9 mouse cellular contexts compared by ENCODE assay signal in genomic region chr8:104027161-104027821, GRCm38 (mm10).
DNase-seq lines count a peak whose midpoint lies in the region; ATAC-seq and TF ChIP-seq lines count a peak whose summit lies in the region.
"Had no signal": no experiment of that assay in that cellular context is flagged by ENCODE, and none has a peak within 500 bp of the region (broad histone marks: within the 10 kb centered on the region; RNA-seq: fewer than 3 reads in every experiment).

No protein-coding gene starts in this region.

- no peak overlapping the region for H3K9ac ChIP-seq in forebrain, embryonic 15.5 days (replicated peaks)
- H3K9ac ChIP-seq in liver, adult 2 months (ENCODE audit: low read depth, low read length): no peak overlapping the region
- no peak overlapping the region for H3K9ac ChIP-seq in liver, embryonic 12.5 days
- no peak overlapping the region for H3K9ac ChIP-seq in embryonic facial prominence, embryonic 13.5 days

- H3K4me2 ChIP-seq in forebrain, embryonic 15.5 days (replicated peaks): no peak overlapping the region
- no peak overlapping the region for H3K4me2 ChIP-seq in liver, embryonic 12.5 days
- no peak overlapping the region for H3K4me2 ChIP-seq in embryonic facial prominence, embryonic 13.5 days

- no peaks in the 10 kb centered on the region for H3K79me2 ChIP-seq in liver, adult 2 months (ENCODE audit: control insufficient read depth, insufficient read depth, low read length)

- TF ChIP-seq CTCF in liver, adult 2 months (IDR thresholded peaks at IDR 0.05; ENCODE audit: low read depth, low read length): peak; percentile 58; the same call in 1 of the 2 replicates

- H3K9me3 ChIP-seq in forebrain, embryonic 10.5 days: peaks cover 10% of the 10 kb centered on the region
- no peaks in the 10 kb centered on the region for H3K9me3 ChIP-seq in forebrain, embryonic 15.5 days
- H3K9me3 ChIP-seq in liver, embryonic 12.5 days (replicated peaks): no peaks in the 10 kb centered on the region; the same call in 1 of the 2 replicates
- H3K9me3 ChIP-seq in embryonic facial prominence, embryonic 13.5 days: peaks cover 13% of the 10 kb centered on the region
- peaks cover 4% of the 10 kb centered on the region; the same call in 1 of the 2 replicates for H3K9me3 ChIP-seq in limb, embryonic 10.5 days (replicated peaks)

- 77% methylated on average over 11 of the region's 11 CpGs for WGBS in forebrain, embryonic 10.5 days
- 75% methylated on average over 11 of the region's 11 CpGs for WGBS in forebrain, embryonic 15.5 days
- 79% methylated on average over 11 of the region's 11 CpGs for WGBS in liver, adult 2 months
- 69% methylated on average over 11 of the region's 11 CpGs for WGBS in liver, embryonic 12.5 days (ENCODE audit: insufficient replicate concordance)
- 45% methylated on average over 11 of the region's 11 CpGs for WGBS in embryonic facial prominence, embryonic 13.5 days
- 72% methylated on average over 11 of the region's 11 CpGs for WGBS in limb, embryonic 10.5 days

- no peak for TF ChIP-seq POLR2A in liver, adult 2 months (IDR thresholded peaks at IDR 0.05; ENCODE audit: extremely low read depth, insufficient read depth, low read length)

- H3K27me3 ChIP-seq in forebrain, embryonic 10.5 days (ENCODE audit: poor library complexity, severe bottlenecking): peaks cover 25% of the 10 kb centered on the region
- H3K27me3 ChIP-seq in forebrain, embryonic 15.5 days: no peaks in the 10 kb centered on the region
- H3K27me3 ChIP-seq in liver, adult 2 months (ENCODE audit: control insufficient read depth, insufficient read depth, low read length): no peaks in the 10 kb centered on the region
- no peaks in the 10 kb centered on the region for H3K27me3 ChIP-seq in liver, embryonic 12.5 days (replicated peaks)
- H3K27me3 ChIP-seq in embryonic facial prominence, embryonic 13.5 days: no peaks in the 10 kb centered on the region
- H3K27me3 ChIP-seq in limb, embryonic 10.5 days (ENCODE audit: low read depth, poor library complexity, severe bottlenecking): no peaks in the 10 kb centered on the region

- no peaks in the 10 kb centered on the region for H3K36me3 ChIP-seq in forebrain, embryonic 10.5 days (replicated peaks)
- H3K36me3 ChIP-seq in forebrain, embryonic 15.5 days: no peaks in the 10 kb centered on the region
- H3K36me3 ChIP-seq in liver, adult 2 months (ENCODE audit: control insufficient read depth, insufficient read depth, low read length): no peaks in the 10 kb centered on the region
- H3K36me3 ChIP-seq in liver, embryonic 12.5 days: no peaks in the 10 kb centered on the region
- H3K36me3 ChIP-seq in embryonic facial prominence, embryonic 13.5 days: no peaks in the 10 kb centered on the region; the same call in 1 of the 2 replicates
- no peaks in the 10 kb centered on the region for H3K36me3 ChIP-seq in limb, embryonic 10.5 days

- no peak overlapping the region for H3K27ac ChIP-seq in forebrain, embryonic 10.5 days
- no peak overlapping the region for H3K27ac ChIP-seq in forebrain, embryonic 15.5 days (replicated peaks)
- H3K27ac ChIP-seq in liver, adult 2 months (replicated peaks; ENCODE audit: insufficient read depth, low read depth, low read length): no peak overlapping the region
- no peak overlapping the region for H3K27ac ChIP-seq in liver, embryonic 12.5 days
- H3K27ac ChIP-seq in embryonic facial prominence, embryonic 13.5 days: peak overlapping the region; percentile 17
- H3K27ac ChIP-seq in limb, embryonic 10.5 days: peak overlapping the region; percentile 75; the same call in 1 of the 2 replicates

- peaks cover 13% of the 10 kb centered on the region for H3K4me1 ChIP-seq in forebrain, embryonic 10.5 days
- H3K4me1 ChIP-seq in forebrain, embryonic 15.5 days: 0 out of 2 replicates have a peak, but pooled peaks cover 3% of the 10 kb centered on the region
- no peaks in the 10 kb centered on the region; the same call in 1 of the 2 replicates for H3K4me1 ChIP-seq in liver, adult 2 months (ENCODE audit: control insufficient read depth, insufficient read depth, low read length)
- no peaks in the 10 kb centered on the region for H3K4me1 ChIP-seq in liver, embryonic 12.5 days
- peaks cover 40% of the 10 kb centered on the region for H3K4me1 ChIP-seq in embryonic facial prominence, embryonic 13.5 days
- peaks cover 45% of the 10 kb centered on the region for H3K4me1 ChIP-seq in limb, embryonic 10.5 days

- H3K4me3 ChIP-seq in forebrain, embryonic 10.5 days: no peak overlapping the region
- H3K4me3 ChIP-seq in forebrain, embryonic 15.5 days: no peak overlapping the region
- H3K4me3 ChIP-seq in liver, adult 2 months (ENCODE audit: insufficient read depth, low read depth, low read length): no peak overlapping the region
- no peak overlapping the region for H3K4me3 ChIP-seq in liver, embryonic 12.5 days
- H3K4me3 ChIP-seq in embryonic facial prominence, embryonic 13.5 days: no peak overlapping the region
- H3K4me3 ChIP-seq in limb, embryonic 10.5 days: no peak overlapping the region
- H3K4me3 ChIP-seq: megakaryocyte, embryonic 14.5 days had no signal

- ATAC-seq in forebrain, embryonic 15.5 days (replicated peaks): no peak
- no peak for ATAC-seq in liver, embryonic 12.5 days
- no peak for ATAC-seq in embryonic facial prominence, embryonic 13.5 days (ENCODE audit: insufficient number of reproducible peaks, insufficient read depth, low FRiP score, low TSS enrichment, low read depth)

- peak; percentile 39 for DNase-seq in forebrain, embryonic 10.5 days (ENCODE audit: extremely low spot score, low spot score)
- DNase-seq in liver, adult 2 months (ENCODE audit: extremely low read depth, low read depth, low spot score): peak; percentile 29
- DNase-seq in limb, embryonic 10.5 days (ENCODE audit: low spot score): peak; percentile 75
- peak; percentile 44 for DNase-seq in right cerebral cortex, adult 18-20 months
- DNase-seq in natural killer cell, adult 2 months (ENCODE audit: low spot score in 2 of 2): no peak

Comparison
In these comparisons a context has a peak if more than half of its experiments do, and no peak if none do; other contexts are left out.
1. DNase-seq: peak in forebrain, embryonic 10.5 days (single experiment), liver, adult 2 months (single experiment), limb, embryonic 10.5 days (single experiment) and right cerebral cortex, adult 18-20 months (single experiment); none in natural killer cell, adult 2 months (0 of 2).
2. H3K27ac ChIP-seq: peak in embryonic facial prominence, embryonic 13.5 days (single experiment) and limb, embryonic 10.5 days (single experiment); none in forebrain, embryonic 10.5 days (single experiment), forebrain, embryonic 15.5 days (single experiment), liver, adult 2 months (single experiment) and liver, embryonic 12.5 days (single experiment).